Mouse (Mus musculus) neural tube, embryonic 10.5 days (tissue): ENCODE data around the gene Ppm1f.
"Not testable (repeated sequence)": the region's sequence is repeated elsewhere in the genome, so short reads cannot be mapped to it uniquely, and the experiment has no call there.

ENCODE experiments used
- DNase-seq: peaks from one replicate; pipeline ENCODE4 v3.0.0-alpha.2; 2017; ENCODE audit warnings: low spot score; ENCODE audit errors: extremely low spot score

Gene Ppm1f

DNA sequence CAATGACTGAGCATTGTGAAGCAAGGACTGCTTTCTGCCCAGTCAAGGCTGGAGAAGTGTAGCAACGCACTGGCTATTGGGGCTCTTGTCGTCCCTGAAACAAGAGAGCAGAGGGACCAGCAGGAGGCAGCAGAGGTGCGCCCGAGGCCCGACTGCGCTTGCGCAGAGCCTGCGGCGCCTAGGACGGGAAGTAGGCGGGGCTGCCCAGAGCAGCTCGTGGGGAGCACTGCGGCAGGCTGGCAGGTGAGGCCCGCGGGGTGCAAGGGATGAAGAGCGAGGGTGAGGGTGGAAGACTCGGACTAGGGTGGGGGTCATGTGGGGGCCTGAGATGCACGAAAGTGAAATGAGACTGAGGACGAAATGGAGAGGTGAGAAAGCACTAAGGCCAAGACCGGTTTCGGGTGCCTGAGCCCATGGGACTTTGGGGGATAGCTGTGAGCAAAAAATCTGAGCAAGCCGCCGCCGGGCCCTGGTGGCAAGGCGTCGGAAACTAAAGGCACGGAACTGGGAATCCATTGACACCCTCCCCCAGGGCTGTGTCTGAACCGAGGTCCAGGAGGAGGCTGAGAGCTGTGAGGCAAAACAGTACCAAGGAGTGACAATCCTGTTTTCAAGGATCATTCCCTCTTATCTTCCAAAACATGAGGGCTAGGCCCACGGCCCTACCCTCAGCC, at the start of gene Ppm1f:
TSS of gene Ppm1f (plus strand) at position 88 of the 674 bp plus-strand sequence.
- peak; percentile 95 for DNase-seq

DNA sequence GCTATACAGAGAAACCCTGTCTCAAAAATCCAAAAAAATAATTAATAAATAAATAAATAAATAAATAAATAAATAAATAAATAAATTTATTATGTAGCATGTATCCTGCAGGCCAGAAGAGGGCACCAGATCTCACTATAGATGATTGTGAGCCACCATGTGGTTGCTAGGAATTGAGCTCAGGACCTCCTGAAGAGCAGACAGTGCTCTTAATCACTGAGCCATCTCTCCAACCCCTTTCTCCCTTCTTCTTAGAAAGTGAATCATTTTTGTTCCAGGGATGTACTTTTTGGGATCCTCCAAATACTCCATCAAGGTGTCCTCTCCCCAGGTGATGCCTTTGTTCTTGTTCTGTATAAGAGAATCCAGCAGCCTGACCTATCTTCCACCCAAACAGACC, 47.1 kb upstream of the Ppm1f start:
- DNase-seq: no peak

DNA sequence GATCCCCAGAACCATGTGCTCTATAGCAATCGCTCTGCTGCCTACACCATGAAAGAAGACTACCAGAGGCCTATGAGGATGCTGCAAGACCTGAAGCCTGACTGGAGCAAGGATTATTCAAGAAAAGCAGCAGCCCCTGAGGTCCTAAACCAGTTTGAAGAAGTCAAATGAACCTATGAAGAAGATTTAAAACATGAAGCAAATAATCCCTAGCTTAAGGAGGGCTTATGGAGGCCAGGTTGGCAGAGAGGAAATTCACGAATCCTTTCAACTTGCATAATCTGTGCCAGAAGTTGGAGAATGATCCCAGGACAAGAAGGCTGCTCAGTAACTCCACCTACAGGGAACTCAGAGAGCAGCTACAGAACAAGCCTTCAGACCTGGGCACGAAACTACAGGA, 43.9 kb upstream of the Ppm1f start:
- DNase-seq: no peak

GRCm38 (mm10) chr16:16854836-16855235, 41.4 kb upstream of the Ppm1f start:
- peak; percentile 19 for DNase-seq

DNA sequence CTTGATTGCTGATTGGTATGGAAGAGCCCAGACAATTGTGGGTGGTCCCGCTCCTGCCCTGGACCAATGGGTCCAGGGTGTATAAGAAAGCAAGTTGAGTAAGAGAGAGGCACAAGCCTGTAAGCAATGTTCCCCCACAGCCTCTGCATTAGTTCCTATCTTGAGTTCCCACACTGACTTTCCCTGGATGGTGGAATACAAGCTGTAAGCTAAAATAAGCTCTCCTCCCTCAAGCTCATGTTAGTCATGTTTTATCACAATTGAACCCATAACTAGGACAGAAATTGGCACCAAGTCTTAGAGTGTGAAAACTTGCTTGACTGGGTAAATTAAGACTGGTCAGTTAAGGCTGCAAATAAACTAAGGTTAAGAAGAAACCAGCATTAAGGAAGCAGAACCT, 40.7 kb upstream of the Ppm1f start:
- DNase-seq: no peak

DNA sequence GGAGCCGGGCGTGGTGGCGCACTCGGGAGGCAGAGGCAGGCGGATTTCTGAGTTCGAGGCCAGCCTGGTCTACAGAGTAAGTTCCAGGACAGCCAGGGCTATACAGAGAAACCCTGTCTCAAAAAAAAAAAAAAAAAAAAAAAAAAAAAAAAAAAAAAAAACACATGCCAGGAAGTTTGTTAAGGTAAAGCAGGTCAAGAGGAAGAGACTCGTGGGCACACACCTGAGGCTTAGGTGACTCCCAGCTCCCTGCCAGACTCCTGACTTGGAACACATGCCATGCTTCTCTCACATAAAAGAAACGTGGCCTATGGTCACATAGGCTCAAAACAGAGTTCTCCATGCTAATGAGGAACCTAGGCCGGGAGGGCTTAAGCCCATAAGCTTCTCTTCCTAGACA, 40.2 kb upstream of the Ppm1f start:
- DNase-seq: not testable (repeated sequence)

- DNase-seq: peak; percentile 9
Measured at GRCm38 (mm10) chr16:16856731-16857476, 39.4 kb upstream of the Ppm1f start.

DNA sequence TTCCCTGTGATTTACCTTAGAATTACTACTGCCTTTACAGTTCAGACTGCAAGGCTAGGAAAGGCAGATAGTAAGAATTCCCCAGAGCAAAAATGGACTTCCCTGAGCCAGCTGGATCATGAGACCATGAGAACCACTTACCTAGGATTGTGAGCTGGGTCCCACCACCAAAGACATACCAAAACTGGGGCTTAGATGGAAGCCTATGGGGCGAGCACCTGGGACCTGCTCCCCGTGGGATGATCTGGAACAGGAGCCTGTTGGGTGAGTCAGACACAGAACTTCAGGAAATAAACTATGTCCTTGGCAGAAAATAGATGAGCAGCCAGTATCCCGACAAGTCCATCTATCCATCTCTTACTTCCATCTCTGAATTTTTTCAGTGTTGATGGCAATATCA, 34.0 kb upstream of the Ppm1f start:
- no peak for DNase-seq

GRCm38 (mm10) chr16:16863978-16864377, 32.3 kb upstream of the Ppm1f start, which contains the start of gene Igll1:
Gene Igll1 (minus strand): TSS chr16:16863985.
- DNase-seq: no peak

DNA sequence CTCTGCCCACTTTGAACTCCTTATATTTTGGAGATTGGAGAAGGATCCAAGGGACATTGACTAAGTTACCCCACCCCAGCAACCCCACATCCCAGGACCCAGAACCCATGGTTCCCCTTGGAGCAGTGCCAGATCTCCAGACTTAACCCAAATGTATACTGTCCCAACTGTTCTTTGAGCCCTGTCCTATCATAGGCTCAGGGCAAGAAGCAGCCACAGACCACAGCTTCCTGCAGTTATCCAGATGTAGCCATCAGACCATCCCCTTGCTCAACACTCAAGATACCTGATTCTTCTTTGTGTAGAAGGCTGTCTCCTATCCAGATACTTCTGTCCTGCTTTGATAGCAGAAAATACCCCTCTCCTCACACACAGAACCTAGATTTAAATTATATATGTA, 31.1 kb upstream of the Ppm1f start:
- DNase-seq: no peak

DNA sequence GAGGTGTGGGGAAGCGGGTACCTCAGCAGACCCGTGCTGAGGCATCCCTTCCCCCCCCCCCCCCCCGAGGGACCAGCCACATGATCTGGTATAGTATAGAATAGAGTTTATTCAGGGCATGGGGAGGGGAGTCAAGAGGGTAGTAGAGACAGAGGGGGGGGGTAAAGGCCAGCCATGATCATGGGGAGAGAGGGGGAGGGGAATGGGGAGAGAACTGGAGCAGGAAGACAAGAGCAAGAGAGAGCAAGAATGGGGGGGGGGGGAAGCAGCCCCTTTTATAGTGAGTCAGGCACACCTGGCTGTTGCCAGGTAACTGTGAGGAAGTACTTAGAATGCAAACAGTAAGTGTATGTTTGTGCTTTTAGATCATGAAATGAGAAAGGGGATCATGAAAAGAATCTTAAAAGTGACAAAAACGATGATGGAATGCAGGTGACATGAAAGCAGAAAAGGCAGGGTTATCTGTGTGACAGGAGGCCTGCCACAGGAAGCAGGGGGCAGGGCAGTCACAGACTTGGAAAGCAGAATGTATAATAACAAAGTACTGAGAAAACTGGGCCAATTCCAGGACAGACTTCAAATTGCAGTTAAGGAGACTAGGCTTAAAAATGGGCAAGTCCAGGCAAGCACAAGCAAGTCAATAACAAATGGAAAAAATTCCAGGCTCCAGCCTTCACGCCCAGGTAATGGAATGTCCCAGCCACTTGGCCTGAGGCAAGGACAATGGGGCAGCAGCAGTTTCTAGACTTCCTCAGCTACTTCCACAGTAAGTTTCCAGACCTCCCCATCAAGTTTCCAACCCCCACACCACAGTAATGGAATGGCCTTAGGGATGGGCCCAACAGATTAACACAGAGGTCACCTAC, 30.3 kb upstream of the Ppm1f start:
- no peak for DNase-seq

DNA sequence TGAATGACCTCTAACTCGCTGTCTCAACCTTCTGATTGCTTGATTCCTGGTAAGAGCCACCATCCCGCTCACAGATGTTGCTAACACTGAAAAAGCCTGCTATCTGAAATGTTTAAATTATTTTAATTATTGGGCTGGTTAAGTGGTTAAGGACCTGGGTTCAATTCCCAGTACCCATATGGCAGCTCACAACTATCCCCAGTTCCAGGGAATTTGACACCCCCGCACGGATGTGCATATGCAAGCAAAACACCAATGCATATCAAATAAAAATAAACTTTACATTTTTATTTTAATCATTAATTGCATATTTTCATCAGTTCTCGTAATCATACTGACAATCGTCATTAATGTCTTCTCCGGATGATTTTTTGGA, 26.0 kb upstream of the Ppm1f start:
- DNase-seq: peak; percentile 17

DNA sequence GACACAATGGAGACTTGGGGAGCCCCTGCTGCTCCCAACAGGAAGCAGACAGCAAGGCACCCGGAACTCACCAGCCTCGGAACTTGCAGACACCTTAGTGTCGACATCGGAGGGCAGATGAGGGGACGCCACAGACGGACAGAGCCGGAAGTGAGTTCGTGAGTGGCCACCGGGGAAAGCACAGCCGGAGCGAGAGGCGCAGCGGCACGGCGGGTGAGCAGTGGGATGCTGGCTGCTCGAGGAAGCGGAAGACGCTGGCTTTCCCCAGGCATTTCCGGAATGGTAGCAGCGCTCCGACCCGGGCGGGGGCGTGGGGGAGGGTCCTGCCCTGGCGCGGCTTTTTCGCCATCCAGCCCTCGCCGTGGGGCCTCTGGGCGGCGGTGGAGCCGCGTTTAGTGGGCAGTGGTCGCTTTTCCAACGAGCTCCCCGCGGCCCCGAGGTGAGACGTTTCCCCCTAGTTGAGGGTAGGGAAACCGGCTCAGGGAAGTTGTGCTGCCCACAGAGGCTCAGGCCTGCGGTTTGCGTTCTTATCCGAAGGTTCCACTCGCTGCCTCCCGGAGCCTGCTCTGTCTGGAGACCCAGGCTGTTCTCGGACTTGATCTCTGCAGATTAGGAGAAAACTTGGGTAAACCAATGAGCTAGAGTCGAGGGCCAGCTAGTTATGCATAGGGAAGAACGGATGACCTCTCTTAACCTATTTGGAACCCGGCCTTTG, 25.5 kb upstream of the Ppm1f start, which contains the start of the genes Top3b and Vpreb1:
TSS of gene Top3b (plus strand) at position 120 of the 715 bp plus-strand sequence.
TSS of gene Vpreb1 (minus strand) at position 227 of the 715 bp plus-strand sequence.
- peak; percentile 95 for DNase-seq

GRCm38 (mm10) chr16:16879025-16879424, 17.2 kb upstream of the Ppm1f start:
- no peak for DNase-seq

DNA sequence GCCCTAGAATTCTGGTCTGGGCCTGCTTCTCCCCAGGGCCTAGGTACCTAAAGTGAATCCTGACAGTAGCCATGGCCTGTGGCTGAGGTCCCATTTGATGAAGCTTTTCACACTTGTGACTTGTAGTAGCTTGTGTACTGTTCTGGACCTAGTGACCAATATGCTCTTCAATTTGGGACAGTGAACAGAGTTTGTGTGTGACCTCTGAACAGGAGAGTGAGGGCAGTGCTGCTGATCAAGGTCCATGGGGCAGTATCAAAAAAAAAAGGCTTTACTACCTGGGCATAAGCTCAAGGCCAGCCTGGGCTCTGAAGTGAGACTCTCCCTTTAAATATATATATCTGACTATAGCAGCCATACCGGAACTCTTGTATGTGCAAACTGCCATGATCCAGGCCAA, 7.9 kb upstream of the Ppm1f start:
- no peak for DNase-seq

DNA sequence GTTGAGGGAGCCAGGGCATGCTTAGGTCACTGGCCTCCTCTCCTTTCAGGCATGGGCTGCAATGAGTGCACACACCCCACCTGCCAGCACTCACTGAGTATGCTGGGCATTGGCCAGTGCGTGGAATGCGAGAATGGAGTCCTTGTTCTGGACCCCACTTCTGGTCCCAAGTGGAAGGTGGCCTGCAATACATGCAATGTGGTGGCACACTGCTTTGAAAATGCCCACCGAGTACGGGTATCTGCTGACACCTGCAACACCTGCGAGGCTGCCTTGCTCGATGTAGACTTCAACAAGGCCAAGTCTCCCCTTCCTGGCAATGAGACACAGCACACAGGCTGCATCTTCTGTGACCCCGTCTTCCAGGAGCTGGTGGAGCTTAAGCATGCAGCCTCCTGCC, 3.9 kb upstream of the Ppm1f start:
- no peak for DNase-seq

DNA sequence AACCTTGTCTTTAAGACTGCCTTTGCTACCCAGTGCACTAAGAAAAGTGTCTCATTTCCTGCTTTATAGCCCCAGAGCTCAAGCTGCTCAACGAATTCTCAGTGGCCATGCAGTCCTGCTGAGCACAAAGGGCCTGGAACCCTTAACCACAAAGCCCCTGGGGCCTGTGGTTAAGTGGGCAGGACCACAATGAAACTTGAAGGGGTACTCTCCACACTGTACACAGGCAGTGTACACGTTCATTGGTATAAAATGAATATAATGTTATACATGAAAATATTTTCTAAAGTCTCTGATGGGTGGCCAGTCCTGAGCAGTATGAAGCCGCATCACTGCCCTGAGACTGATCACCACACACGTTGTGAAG, 271 bp upstream of the Ppm1f start:
- DNase-seq: no peak

GRCm38 (mm10) chr16:16897056-16897584, 851 bp downstream of the Ppm1f start:
- DNase-seq: no peak

- DNase-seq: no peak
Measured at GRCm38 (mm10) chr16:16902329-16902728, 6.1 kb downstream of the Ppm1f start.

GRCm38 (mm10) chr16:16903188-16903587, 6.9 kb downstream of the Ppm1f start:
- DNase-seq: no peak

GRCm38 (mm10) chr16:16907799-16908198, 11.5 kb downstream of the Ppm1f start:
- DNase-seq: no peak
